Mouse (Mus musculus) ES-Bruce4 (cell line): Measurements from ENCODE around the gene Pitpnb.

Experiments
- CTCF ChIP-seq: IDR thresholded peaks from one replicate; pipeline ENCODE4 v1.8.1; 2011; ENCODE audit warnings: low read depth, low read length
- EP300 ChIP-seq: IDR thresholded peaks from 2 replicates; pipeline ENCODE4 v1.6.1; 2011; ENCODE audit warnings: low read depth, low read length; ENCODE audit not compliant: insufficient read depth
- POLR2A ChIP-seq: IDR thresholded peaks from one replicate; pipeline ENCODE4 v1.8.1; 2011; ENCODE audit warnings: low read length; ENCODE audit not compliant: insufficient read depth

GRCm38 (mm10) chr5:111414770-111415249 is 84.2 kb downstream of the Pitpnb start:
- TF ChIP-seq POLR2A = no peak
- TF ChIP-seq CTCF = no peak
- TF ChIP-seq EP300 = no peak
